Mouse (Mus musculus) brain, adult 10 weeks (tissue): ENCODE data around the gene Tmem176a. TPM values are rescaled to one million over a fixed set of nuclear protein-coding genes. Genes with fewer than 3 reads are reported as not detected.

Experiments
- polyA plus RNA-seq: library from polyadenylated mRNA; stranded (reverse); fragments of 350-450 nt; fragmentation: Illumina TruSeq; extraction: RNeasy Lipid Tissue Mini Kit (QIAGEN cat#74804); gene quantifications from one replicate; pipeline ENCODE4 v1.2.3, GENCODE M21; 2015; ENCODE audit warnings: low read depth, low replicate concordance

The Tmem176a gene
- polyA plus RNA-seq = 36.8 TPM

GRCm38 (mm10) chr6:48840371-48840969 lies at the start of gene Tmem176a:
TSS of gene Tmem176a (plus strand) at chr6:48840919.

DNA sequence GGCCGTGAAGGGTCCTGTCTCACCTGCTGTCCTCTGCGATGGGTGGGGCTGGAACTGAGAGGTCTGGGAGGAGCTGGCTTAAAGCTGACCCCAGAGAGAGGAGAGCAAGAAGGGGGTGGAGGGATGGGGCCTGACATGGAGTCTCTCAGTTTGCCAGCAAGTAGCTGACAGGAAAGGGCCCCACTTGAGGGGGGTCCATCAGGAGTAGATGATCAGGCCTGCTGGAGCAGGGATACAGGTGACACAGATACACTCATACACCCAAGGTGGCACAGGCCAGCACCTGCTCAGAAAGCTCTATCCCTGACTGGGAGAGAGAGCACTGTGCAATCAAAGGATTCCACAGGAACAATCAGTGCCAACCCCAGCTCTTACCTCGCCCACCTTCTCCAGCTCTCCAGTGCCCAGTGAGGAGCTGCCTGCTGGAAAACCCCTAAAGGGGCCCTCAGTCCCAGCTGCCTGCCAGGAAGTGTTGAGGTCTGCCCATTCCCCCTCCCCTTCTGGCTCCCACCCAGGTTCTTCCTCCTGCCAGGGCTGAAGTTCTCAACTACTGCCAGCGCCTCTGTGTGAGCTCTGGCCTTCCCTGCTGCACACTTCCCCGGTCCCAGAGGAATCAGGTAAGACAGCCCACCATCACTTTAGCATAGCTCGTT lies 380 bp downstream of the Tmem176a start, which contains the start of gene Tmem176b:
Tmem176b (minus strand) TSS at position 524 of the 653 bp plus-strand sequence.

DNA sequence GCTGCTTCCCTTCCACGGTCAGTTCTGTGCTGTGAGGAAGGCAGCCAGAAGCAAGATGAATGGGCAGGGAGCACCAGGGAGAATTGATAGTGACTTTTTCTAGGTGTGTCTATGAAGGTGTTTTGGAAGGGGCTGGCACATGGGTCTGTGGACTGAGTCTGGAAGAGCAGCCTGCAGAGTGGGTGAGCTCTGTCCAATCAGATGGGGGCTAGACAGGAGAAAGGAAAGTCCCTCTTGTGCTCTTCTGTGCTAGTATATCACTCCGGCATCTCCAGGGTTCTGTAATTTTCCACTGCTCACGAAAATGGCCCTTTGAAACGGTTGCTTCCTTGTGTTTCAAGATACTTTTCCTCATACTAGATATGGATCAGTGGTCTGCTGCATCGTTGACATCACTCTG lies 31.9 kb downstream of the Tmem176a start, which contains the start of gene Aoc1:
Aoc1 (plus strand) TSS at position 301 of the 400 bp plus-strand sequence.

Other genes with a start within 250 kb of the Tmem176a start
- gene Repin1, start 247.0 kb upstream of the Tmem176a start, polyA plus RNA-seq = 33.0 TPM
- gene Gm44965, start 247.0 kb upstream of the Tmem176a start, polyA plus RNA-seq = not detected
- 5.2 TPM for gene Zfp775, start 238.9 kb upstream of the Tmem176a start, polyA plus RNA-seq
- gene AI854703, start 214.2 kb upstream of the Tmem176a start, polyA plus RNA-seq = 20.7 TPM
- gene Gimap8, start 193.7 kb upstream of the Tmem176a start, polyA plus RNA-seq = 1.4 TPM
- gene Gimap9, start 164.8 kb upstream of the Tmem176a start, polyA plus RNA-seq = 1.00 TPM
- gene Gimap4, start 156.4 kb upstream of the Tmem176a start, polyA plus RNA-seq = 0.89 TPM
- 6.6 TPM for gene Gimap6, start 132.7 kb upstream of the Tmem176a start, polyA plus RNA-seq
- gene Gm28053, start 122.3 kb upstream of the Tmem176a start, polyA plus RNA-seq = not detected
- gene Gimap7, start 122.3 kb upstream of the Tmem176a start, polyA plus RNA-seq = not detected
- 1.9 TPM for gene Gimap1, start 101.9 kb upstream of the Tmem176a start, polyA plus RNA-seq
- 0.22 TPM for gene Gimap5, start 94.7 kb upstream of the Tmem176a start, polyA plus RNA-seq
- 0.30 TPM for gene Gimap3, start 70.1 kb upstream of the Tmem176a start, polyA plus RNA-seq
- gene Tmem176b, start 577 bp downstream of the Tmem176a start, polyA plus RNA-seq = 55.4 TPM
- not detected for gene Aoc1, start 32.0 kb downstream of the Tmem176a start, polyA plus RNA-seq
- gene 1600015I10Rik, start 89.0 kb downstream of the Tmem176a start, polyA plus RNA-seq = not detected
- not detected for gene Doxl2, start 134.0 kb downstream of the Tmem176a start, polyA plus RNA-seq
- gene Svs1, start 145.9 kb downstream of the Tmem176a start, polyA plus RNA-seq = not detected
- 2.8 TPM for gene Gpnmb, start 195.6 kb downstream of the Tmem176a start, polyA plus RNA-seq
- 10.4 TPM for gene Malsu1, start 232.9 kb downstream of the Tmem176a start, polyA plus RNA-seq